Mouse (Mus musculus) mouse embryonic stem cell (cell line): ENCODE measurements at regions not wholly inside any gene's neighbourhood (a gene's known extent, or its start where the extent isn't known, plus 50 kb on each side); places are given as distances from the start of the nearest gene placed in this dataset.

Source experiments
- in situ Hi-C, 2 experiments: fragments of 300-500 bp; cut with MboI; formaldehyde crosslinking; loops; 1 replicate in 1 of 2; 3 replicates in 1 of 2; pipeline ENCODE4 v1.14.3; 2019 to 2020; ENCODE audit warnings: low sequenced_read_pairs in 2 of 2, low pct_unique_long_range_greater_than_20kb in 1 of 2, mixed read lengths in 1 of 2; ENCODE audit not compliant: unreplicated experiment in 1 of 2

DNA sequence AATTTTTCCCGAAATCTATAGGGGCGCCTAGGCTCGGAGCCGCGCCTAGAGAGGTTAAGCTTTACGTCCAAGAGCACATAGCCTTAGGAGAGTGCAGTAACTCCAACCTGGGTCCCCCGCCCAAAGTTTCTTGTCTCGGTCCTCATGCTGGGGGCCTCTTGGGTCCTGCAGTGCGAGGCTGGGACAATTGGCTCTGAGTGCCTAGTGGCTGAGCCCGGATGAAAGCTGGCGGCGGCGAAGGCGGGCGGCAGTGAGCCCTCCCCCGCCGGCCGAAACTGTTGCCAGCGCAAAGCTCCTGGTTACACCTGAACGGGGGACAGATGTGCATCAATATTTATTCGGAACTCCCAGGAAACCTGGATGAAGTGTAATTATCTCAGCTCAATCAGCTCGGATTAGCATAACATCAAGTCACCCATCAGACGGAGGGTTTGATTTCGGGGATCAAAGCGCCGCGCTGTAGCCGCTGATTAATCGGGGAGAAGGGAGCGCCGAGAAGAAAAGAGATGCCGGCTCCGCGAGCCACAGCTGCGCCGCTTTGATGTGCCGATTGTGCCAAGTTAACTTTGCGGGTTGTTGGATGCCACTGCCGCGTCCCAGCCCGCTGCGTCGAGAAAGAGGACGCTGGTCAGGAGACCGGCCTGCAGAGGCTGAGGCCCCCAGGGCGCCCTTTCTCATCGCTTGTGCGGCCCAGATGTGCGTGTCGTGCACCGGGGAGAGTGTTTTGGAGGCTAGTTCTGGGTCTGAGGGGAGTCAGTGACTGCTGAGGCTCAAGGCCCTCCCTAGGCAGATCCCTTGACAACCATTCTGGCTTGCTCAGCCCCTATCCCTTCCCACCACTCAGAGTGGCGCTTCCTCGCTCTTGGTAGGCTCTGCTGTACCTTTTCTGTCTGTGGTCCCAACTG, 123.7 kb upstream of the 4931429L15Rik start:
- in situ Hi-C loops: no loop called here

DNA sequence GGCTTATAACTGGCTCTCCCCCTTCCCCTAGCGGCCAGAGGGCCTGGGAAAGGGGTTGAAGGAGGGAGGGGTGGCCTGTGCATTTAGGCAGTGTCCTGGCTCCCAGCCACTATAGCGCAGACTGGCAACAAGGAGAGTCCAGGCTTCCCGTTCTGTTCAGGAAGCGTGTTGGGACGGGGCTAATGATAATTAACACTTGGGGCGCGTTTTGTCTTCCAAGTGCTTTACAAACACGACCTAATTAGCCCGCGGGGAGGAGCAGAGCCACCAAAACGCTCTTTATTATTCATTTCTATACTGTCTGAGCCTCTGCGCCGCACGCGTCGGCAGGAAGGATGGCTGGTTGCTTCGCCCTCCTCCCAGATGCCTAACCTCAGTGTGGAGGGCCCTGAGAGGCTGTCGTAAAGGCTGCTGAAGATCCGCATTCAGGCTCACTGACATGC, 123.0 kb upstream of the 4931429L15Rik start:
- in situ Hi-C loops: no loop called here

GRCm38 (mm10) chr9:46440226-46440625, 120.4 kb upstream of the 4931429L15Rik start:
- in situ Hi-C loops: no loop called here

DNA sequence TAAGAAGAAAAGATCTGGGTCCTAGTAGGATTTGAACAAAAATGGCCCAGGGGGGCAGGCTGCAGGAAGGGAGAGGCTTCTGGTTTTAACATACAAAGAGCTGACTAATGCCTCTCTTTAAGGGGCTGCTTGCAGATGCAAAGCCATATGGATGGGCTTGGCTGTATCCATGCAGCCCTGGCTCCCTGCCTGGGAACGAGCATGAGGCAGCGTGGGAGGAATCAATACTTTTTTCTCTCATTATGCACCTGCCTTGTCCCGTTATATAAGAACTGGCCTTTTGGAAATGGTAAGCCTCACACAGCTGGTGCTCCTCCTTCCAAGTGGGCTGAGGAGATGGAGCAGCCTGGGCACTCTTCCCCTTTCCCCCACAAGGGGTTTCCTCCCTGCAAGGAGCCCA, 114.9 kb upstream of the 4931429L15Rik start:
- in situ Hi-C loops: no loop called here

DNA sequence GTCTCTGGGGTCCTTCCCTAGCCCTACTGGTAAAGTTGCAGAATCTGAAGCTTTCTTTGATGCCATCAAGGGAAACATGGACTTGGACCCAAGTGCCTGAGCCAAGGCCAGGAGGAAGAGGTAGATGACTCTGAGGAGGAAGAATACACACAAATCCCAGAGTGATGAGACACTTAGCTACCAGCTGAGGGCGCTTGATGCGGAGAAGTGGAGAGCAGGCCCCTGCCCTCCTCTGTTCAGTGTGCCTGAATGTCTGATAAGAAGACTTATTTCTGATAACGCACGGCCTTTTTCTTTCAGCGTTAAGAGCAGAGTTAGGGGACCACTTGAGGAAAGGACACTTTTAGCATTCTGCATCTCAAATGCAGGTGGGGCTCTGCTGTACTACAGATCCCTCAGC, 113.9 kb upstream of the 4931429L15Rik start:
- in situ Hi-C loops: no loop called here

GRCm38 (mm10) chr9:46431053-46431452, 111.3 kb upstream of the 4931429L15Rik start:
- in situ Hi-C loops: no loop called here

DNA sequence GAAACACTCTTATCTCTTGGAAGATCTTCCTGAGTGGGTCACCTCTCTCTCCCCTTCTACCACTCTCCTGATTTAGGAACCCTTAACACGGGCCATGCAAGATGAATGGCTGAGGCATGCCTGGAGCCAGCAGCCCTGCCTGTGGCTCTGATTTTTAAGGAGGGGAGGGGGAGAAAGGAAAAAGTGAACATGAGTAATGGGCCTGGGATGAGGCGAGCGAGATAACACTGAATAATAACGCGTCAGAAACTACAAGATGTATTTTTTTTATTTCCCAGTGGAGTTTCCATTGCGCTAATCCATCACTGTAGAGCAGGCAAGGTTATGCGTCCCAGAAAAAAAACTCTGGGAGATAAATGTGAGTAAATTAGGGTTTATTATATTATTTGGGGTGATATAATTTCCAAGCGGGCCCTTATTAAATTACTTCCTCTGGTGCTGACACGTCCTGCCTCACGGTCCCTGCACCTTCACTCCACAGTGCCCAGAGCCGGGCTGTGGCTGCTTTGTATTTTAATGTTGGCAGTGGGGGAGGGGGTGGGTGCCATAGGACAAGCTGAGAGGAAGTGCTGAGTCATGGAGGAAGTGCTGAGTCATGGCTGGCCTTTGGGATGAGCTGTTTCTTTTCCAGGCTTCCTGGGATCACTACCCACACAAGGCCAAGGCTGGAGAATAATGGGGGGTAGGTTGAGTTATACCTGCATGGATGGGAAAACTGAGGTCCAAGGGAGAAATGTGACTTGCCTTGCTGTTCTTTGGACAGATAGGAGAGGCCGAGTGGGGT, 103.6 kb upstream of the 4931429L15Rik start:
- in situ Hi-C loops: no loop called here

DNA sequence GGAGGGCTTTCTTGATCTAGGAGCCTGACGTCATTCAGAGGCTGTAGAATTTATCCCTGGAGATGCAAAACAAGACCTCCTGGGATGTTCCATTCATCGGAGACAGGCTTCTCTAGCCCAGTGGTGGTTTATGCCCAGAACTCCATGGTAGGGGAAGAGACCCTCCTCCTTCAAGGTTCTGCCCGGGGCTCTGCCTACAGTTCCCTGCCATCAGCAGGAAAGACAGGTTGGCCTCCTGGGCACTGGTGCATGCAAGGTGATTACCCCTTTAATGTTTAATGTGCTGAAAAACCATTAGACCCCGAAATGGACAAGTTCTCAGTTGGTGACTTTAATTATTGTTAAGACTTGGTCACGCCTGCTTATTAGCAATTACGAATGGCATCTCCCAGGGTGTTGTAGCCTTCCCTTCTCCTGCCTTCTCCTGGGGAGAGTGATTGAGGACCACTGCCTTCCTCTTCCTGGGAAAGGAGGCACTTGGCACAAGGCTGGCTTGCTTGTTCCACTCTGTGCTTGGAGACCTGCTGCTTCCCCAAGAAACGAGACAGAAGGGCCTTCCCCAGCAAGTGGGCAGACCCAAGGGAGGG, 102.0 kb upstream of the 4931429L15Rik start:
- in situ Hi-C loops: no loop called here

DNA sequence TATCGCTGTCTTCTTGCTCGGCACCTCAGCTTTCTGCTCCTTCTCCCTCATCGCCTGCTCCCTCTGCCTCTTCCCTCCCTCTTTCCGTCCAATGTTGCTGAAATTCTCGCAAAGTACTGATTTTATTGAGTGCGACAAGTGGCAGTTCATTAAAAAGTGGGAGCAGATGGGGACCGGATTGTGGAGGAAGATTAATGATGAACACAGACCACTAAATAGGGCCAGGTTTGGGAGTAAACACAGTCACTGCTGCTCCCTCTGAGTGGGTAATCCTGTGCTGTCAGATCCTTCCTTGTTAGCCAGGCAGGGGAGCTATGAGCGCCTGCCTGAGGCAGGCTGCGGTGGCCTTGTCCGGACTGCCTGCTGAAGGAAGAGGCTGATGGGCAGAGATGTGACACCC, 91.9 kb upstream of the 4931429L15Rik start:
- in situ Hi-C loops: no loop called here

DNA sequence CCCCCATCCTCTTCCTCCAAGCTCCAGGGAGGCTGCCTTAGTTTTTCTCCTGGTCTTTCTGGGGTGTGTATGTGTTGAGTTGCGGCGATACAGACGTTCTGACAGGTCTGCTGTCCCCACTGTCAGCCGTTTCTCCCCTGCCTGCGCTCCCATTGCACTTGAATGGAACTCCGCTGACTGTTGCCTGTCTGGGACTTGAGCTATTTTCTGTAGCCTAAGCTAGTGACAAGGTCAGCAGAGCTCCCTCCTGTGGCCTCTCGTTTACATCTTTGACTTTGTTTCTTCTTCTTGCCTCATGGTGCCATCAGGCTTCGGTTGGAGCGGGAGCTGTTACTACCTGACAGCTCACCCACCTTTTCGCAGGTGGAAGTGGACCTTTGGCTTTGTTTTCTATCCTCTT, 89.0 kb upstream of the 4931429L15Rik start:
- in situ Hi-C loops: no loop called here

GRCm38 (mm10) chr9:46406606-46407005, 86.8 kb upstream of the 4931429L15Rik start:
- in situ Hi-C loops: no loop called here

DNA sequence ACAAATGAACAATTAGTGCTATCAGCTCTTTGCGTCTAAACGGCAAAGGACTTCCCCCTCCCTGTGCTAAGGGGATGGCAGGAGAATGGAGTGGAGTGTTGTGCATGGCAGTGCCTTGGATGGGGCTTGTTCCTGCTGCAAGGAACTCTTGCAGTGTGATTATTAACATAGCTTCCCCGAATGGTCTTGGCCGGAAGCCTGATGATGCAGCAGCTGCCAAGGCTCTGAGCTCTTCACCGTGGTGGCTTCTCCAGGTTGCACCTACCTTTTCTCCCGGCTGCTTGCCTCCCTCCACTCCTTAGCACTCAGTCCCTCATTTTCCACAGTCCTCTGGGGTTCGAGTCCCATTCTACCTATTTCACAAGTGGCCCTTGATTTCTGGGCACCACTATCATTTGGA, 76.8 kb upstream of the 4931429L15Rik start:
- in situ Hi-C loops: no loop called here

GRCm38 (mm10) chr9:46395156-46395765, 75.5 kb upstream of the 4931429L15Rik start:
- in situ Hi-C loops: no loop called here

- in situ Hi-C loops: no loop called here
Observed at GRCm38 (mm10) chr9:46394239-46394638, 74.5 kb upstream of the 4931429L15Rik start.

DNA sequence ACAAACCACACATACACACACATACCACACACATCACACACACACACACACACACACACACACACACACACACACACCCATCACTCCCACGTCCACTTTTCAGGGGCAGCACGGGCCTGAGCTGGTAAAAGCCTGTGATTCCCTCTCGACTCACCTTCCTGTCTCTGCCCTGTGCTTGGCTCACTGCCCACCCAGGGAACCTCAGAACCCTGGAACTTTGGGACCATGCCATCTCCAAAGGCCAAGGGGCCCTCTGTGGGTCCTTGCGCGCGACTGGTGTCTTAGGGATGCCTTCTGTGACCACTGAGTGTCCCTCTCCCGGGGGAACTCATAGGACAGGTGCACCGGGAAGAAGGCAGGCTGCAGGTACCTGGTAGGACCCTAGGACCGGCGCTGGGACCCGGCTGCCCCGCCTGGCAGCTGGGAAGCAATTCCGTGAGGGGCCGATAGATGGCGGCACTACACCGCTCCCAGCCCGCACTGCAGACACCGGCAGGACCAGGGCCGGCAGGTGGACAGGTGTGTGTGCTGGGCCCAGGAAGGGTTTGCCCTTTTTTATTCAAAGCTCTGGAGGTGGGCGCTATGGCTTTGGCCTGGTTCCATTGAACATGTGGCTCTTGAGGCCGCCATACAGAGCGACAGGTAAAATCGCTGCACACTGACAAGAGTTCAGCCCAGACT, 73.0 kb upstream of the 4931429L15Rik start:
- in situ Hi-C loops: no loop called here

- in situ Hi-C loops: no loop called here
Observed at GRCm38 (mm10) chr9:46389741-46390140, 70.0 kb upstream of the 4931429L15Rik start.

- in situ Hi-C loops: no loop called here
Observed at GRCm38 (mm10) chr9:46388677-46389676, 69.2 kb upstream of the 4931429L15Rik start.
